Mouse (Mus musculus) adrenal gland, postnatal 4 days (tissue): ENCODE data around the gene Slc4a4. TPM values are rescaled to one million over a fixed set of nuclear protein-coding genes. Genes with fewer than 3 reads are reported as not detected.

Source experiments
- DNase-seq, 2 experiments: peaks; one replicate each; pipeline ENCODE4 v3.0.0; 2021 to 2022; ENCODE audit warnings: low spot score in 2 of 2, mixed read lengths in 2 of 2
- total RNA-seq, 2 experiments: library from RNA; stranded (reverse); gene quantifications; 2 replicates each; pipeline ENCODE4 v1.2.3; 2021

Gene Slc4a4
- total RNA-seq, 2 experiments from 2014 or later = 23.3 to 45.1 TPM

DNA sequence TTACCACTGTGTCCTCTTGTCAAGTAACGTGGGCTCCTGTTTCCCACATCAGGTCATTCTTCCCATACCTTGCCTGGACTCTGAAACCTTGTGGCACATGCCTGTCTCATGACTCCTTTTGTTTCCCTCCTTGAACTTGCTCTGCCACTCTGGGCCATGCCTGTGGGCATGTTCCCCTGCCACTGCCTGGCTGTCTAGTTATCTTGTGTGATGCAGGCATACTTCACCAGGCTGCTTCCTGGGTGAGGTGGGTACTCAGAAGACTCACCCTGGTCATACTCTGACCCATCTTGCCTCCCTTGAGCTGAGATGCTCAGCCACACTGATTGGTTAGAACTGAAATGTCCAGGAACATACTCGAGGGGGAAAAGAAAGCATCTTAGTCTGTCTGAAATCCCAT, 390.4 kb downstream of the Slc4a4 start:
- DNase-seq = no peak

DNA sequence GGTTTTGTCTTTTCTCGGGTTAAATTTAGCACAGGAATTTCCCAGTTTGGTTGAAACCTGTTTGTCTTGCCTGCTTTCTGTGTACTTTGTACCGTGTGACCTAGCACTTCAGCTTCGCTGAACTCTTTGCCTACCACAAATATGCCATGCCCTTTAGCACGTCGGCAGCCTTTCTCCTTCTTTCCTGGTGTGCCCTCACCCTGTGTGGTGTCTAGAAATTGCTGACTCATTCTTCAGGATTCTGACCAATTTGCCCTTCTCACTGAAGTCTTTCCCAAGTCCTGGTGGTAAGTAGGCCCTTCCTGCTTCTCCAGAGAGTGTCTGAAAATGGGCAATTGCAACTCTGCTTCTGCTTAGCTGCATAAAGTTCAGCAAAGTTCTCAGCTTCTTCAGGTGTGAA, 391.0 kb downstream of the Slc4a4 start:
- no peak for DNase-seq

- DNase-seq = no peak
These were observed 391.7 kb downstream of the Slc4a4 start for GRCm38 (mm10) chr5:89278309-89278708.

DNA sequence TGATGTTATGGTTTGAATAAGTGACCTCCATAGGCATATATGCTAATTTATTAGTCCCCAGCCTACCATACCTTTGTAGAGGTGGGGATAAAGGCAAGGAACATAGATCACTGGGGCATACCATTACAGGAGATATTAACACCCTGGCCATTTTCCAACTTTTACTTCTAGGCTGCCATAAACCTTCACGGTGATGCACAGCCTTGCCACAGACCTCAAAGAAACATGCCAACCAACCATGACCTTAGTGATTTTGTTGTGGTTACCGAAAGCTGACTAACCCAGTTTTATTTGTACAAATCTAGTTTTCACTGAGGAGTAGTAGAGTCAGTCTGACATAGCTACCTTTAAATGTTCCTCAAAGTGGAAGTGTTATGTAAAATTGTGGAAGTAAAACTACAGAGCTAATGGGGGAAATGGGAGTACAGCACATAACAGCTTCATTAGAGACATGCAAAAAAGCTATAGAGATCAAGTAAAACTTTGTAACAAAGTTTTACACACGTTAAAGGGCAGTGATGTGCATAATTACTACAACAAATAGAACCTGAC, 393.8 kb downstream of the Slc4a4 start:
- no peak for DNase-seq

Other genes starting within 250 kb of the Slc4a4 start
- 100 to 1,000 TPM; 141 to 146 TPM for gene Grsf1, start 210.6 kb upstream of the Slc4a4 start, total RNA-seq
- gene Mob1b, start 166.0 kb upstream of the Slc4a4 start, total RNA-seq = 10 to 100 TPM; 42.6 to 44.1 TPM
- gene Dck, start 121.8 kb upstream of the Slc4a4 start, total RNA-seq = 10 to 100 TPM; 11.9 to 15.7 TPM